Mouse (Mus musculus) 3T3-L1 (cell line): ENCODE data around the gene Pip5k1c.
A peak's percentile ranks its signal among the peaks of the same experiment; 100 is the strongest.

Experiments
- DNase-seq: peaks from one replicate; pipeline ENCODE4 v3.0.0-alpha.2; 2015; ENCODE audit warnings: low read depth, low spot score

Gene Pip5k1c

GRCm38 (mm10) chr10:81346453-81347067, 53.8 kb downstream of the Pip5k1c start:
- no peak for DNase-seq

GRCm38 (mm10) chr10:81349146-81349545, 56.4 kb downstream of the Pip5k1c start:
- DNase-seq: peak; percentile 86

GRCm38 (mm10) chr10:81349961-81350350, 57.2 kb downstream of the Pip5k1c start:
- DNase-seq: peak; percentile 28

- peak; percentile 98 for DNase-seq
Measured at GRCm38 (mm10) chr10:81350351-81351063, 57.7 kb downstream of the Pip5k1c start, which contains the start of gene Hmg20b. Hmg20b (minus strand) TSS chr10:81350480.

GRCm38 (mm10) chr10:81351678-81352291, 59.0 kb downstream of the Pip5k1c start:
- DNase-seq: no peak

GRCm38 (mm10) chr10:81354738-81355477, 62.1 kb downstream of the Pip5k1c start:
- DNase-seq: peak; percentile 84

GRCm38 (mm10) chr10:81355533-81355932, 62.8 kb downstream of the Pip5k1c start:
- DNase-seq: no peak

GRCm38 (mm10) chr10:81356352-81356990, 63.7 kb downstream of the Pip5k1c start:
- no peak for DNase-seq

GRCm38 (mm10) chr10:81356991-81357844, 64.5 kb downstream of the Pip5k1c start, which contains the start of gene Mfsd12:
Mfsd12 (plus strand) TSS chr10:81357491.
- peak; percentile 77 for DNase-seq

- DNase-seq: no peak
Measured at GRCm38 (mm10) chr10:81358209-81358608, 65.4 kb downstream of the Pip5k1c start.

GRCm38 (mm10) chr10:81358841-81359240, 66.1 kb downstream of the Pip5k1c start:
- peak; percentile 34 for DNase-seq

GRCm38 (mm10) chr10:81360721-81361120, 68.0 kb downstream of the Pip5k1c start:
- DNase-seq: no peak

GRCm38 (mm10) chr10:81362336-81362949, 69.7 kb downstream of the Pip5k1c start:
- no peak for DNase-seq

GRCm38 (mm10) chr10:81363436-81364346, 70.9 kb downstream of the Pip5k1c start:
- DNase-seq: no peak

GRCm38 (mm10) chr10:81364666-81365065, 71.9 kb downstream of the Pip5k1c start:
- no peak for DNase-seq

- no peak for DNase-seq
Measured at GRCm38 (mm10) chr10:81365073-81365472, 72.3 kb downstream of the Pip5k1c start.

- no peak for DNase-seq
Measured at GRCm38 (mm10) chr10:81365672-81366476, 73.1 kb downstream of the Pip5k1c start, which contains the start of gene 4930404N11Rik. 4930404N11Rik (minus strand) TSS chr10:81365816.
